Mouse (Mus musculus): ENCODE measurements around the gene Lrrc8a. TPM values are rescaled to one million over a fixed set of nuclear protein-coding genes. Genes with fewer than 3 reads are reported as not detected.
A peak's percentile ranks its signal among the peaks of the same experiment; 100 is the strongest.

The Lrrc8a gene
- polyA plus RNA-seq, 1 experiment from 2014 or later: 50.3 TPM

DNA sequence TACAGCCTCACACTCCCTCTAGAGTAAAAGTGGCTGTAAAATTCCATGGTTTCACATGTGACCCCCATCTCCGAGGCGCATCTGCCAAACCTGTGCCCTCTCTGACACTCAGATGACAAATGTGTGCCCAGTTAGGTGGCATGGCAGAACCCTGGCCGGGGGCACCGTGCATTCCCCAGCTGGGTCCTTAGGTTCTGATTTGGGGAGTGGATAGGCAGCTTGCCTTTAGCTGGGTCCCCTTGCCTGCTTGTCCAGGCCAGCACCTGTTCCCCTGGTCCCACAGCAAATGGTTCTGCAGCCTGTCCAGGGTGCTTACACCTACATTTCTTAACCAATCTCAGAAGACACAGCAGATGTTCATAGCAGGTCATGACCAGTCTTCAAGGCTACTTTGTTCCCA, 5.9 kb downstream of the Lrrc8a start:
- no peak overlapping the region for H3K4me2 ChIP-seq (ENCODE audit: low read depth, low read length)
- H3K4me1 ChIP-seq (ENCODE audit: control insufficient read depth, insufficient read depth, low read length): peaks cover 3% of the 10 kb centered on the region; the same call in 1 of the 2 replicates
- no peaks in the 10 kb centered on the region for H3K9me3 ChIP-seq (replicated peaks; ENCODE audit: control insufficient read depth, low read length)
- H3K36me3 ChIP-seq (replicated peaks; ENCODE audit: control insufficient read depth, insufficient read depth, low read depth, low read length): peaks cover 2% of the 10 kb centered on the region; the same call in 1 of the 2 replicates
- ATAC-seq (replicated peaks; ENCODE audit: insufficient number of reproducible peaks, low FRiP score, low TSS enrichment, low read depth) (no peak), DNase-seq (ENCODE audit: low spot score) (no peak)
- H3K4me3 ChIP-seq (ENCODE audit: low read depth, low read length): no peak overlapping the region
- no peaks in the 10 kb centered on the region for H3K27me3 ChIP-seq (ENCODE audit: control insufficient read depth, insufficient read depth, low read length)
- WGBS: 95% methylated on average over 4 of the region's 4 CpGs
- no peak overlapping the region for H3K9ac ChIP-seq (replicated peaks; ENCODE audit: low read length)
- no peak overlapping the region for H3K27ac ChIP-seq (replicated peaks; ENCODE audit: low read depth, low read length)

- H3K27ac ChIP-seq (replicated peaks; ENCODE audit: low read depth, low read length): 0 out of 2 replicates have a peak overlapping the region, but pooled peaks have one; percentile 28
- DNase-seq (ENCODE audit: low spot score): no peak
- H3K4me2 ChIP-seq (ENCODE audit: low read depth, low read length): no peak overlapping the region
- ATAC-seq (replicated peaks; ENCODE audit: insufficient number of reproducible peaks, low FRiP score, low TSS enrichment, low read depth): no peak
- no peak overlapping the region for H3K4me3 ChIP-seq (ENCODE audit: low read depth, low read length)
- H3K4me1 ChIP-seq (ENCODE audit: control insufficient read depth, insufficient read depth, low read length): no peaks in the 10 kb centered on the region
- H3K27me3 ChIP-seq (ENCODE audit: control insufficient read depth, insufficient read depth, low read length): no peaks in the 10 kb centered on the region
- H3K36me3 ChIP-seq (replicated peaks; ENCODE audit: control insufficient read depth, insufficient read depth, low read depth, low read length): peaks cover 2% of the 10 kb centered on the region; the same call in 1 of the 2 replicates
- H3K9me3 ChIP-seq (replicated peaks; ENCODE audit: control insufficient read depth, low read length): no peaks in the 10 kb centered on the region
- 61% methylated on average over 7 of the region's 7 CpGs for WGBS
- no peak overlapping the region for H3K9ac ChIP-seq (replicated peaks; ENCODE audit: low read length)
These were observed 7.2 kb downstream of the Lrrc8a start for GRCm38 (mm10) chr2:30244595-30245178.

DNA sequence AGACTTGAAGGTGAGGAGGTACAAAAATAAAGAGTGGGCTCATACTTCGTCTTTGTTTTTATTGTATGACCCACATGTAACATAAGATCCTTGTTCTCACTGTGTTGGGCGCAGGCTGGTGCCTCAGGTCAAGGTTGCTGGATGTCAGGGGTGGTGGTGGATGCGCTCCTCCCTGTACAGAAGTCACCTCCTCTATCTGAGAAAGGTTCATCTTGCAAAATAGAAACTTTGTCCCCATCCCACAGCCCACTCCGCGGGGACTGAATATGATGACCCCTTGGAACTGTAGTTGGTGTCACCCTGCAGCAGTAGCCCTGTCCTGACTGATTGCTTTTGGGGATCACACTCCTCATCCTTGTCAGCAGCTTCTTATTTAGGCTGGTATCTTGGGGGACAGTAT, 9.5 kb downstream of the Lrrc8a start:
- peaks cover 5% of the 10 kb centered on the region; the same call in 1 of the 2 replicates for H3K36me3 ChIP-seq (replicated peaks; ENCODE audit: control insufficient read depth, insufficient read depth, low read depth, low read length)
- H3K9me3 ChIP-seq (replicated peaks; ENCODE audit: control insufficient read depth, low read length): no peaks in the 10 kb centered on the region
- DNase-seq (ENCODE audit: low spot score) (no peak), ATAC-seq (replicated peaks; ENCODE audit: insufficient number of reproducible peaks, low FRiP score, low TSS enrichment, low read depth) (no peak)
- no peak overlapping the region for H3K9ac ChIP-seq (replicated peaks; ENCODE audit: low read length)
- H3K4me1 ChIP-seq (ENCODE audit: control insufficient read depth, insufficient read depth, low read length): no peaks in the 10 kb centered on the region
- no peak overlapping the region for H3K4me3 ChIP-seq (ENCODE audit: low read depth, low read length)
- 83% methylated on average over 5 of the region's 5 CpGs for WGBS
- no peak overlapping the region for H3K4me2 ChIP-seq (ENCODE audit: low read depth, low read length)
- H3K27ac ChIP-seq (replicated peaks; ENCODE audit: low read depth, low read length): no peak overlapping the region
- H3K27me3 ChIP-seq (ENCODE audit: control insufficient read depth, insufficient read depth, low read length): no peaks in the 10 kb centered on the region

GRCm38 (mm10) chr2:30247681-30248080, 10.2 kb downstream of the Lrrc8a start:
- Histone ChIP-seq H3K4me1 (ENCODE audit: control insufficient read depth, insufficient read depth, low read length) (no peaks in the 10 kb centered on the region), H3K27me3 (ENCODE audit: control insufficient read depth, insufficient read depth, low read length) (no peaks in the 10 kb centered on the region), H3K9ac (replicated peaks; ENCODE audit: low read length) (no peak overlapping the region), H3K9me3 (replicated peaks; ENCODE audit: control insufficient read depth, low read length) (no peaks in the 10 kb centered on the region), H3K36me3 (replicated peaks; ENCODE audit: control insufficient read depth, insufficient read depth, low read depth, low read length) (peaks cover 5% of the 10 kb centered on the region; the same call in 1 of the 2 replicates), H3K4me2 (ENCODE audit: low read depth, low read length) (no peak overlapping the region), H3K4me3 (ENCODE audit: low read depth, low read length) (no peak overlapping the region), H3K27ac (replicated peaks; ENCODE audit: low read depth, low read length) (no peak overlapping the region)
- 78% methylated on average over 4 of the region's 4 CpGs for WGBS
- ATAC-seq (replicated peaks; ENCODE audit: insufficient number of reproducible peaks, low FRiP score, low TSS enrichment, low read depth) (no peak), DNase-seq (ENCODE audit: low spot score) (no peak)

GRCm38 (mm10) chr2:30249182-30249581, 11.7 kb downstream of the Lrrc8a start:
- ATAC-seq (replicated peaks; ENCODE audit: insufficient number of reproducible peaks, low FRiP score, low TSS enrichment, low read depth) (no peak), DNase-seq (ENCODE audit: low spot score) (no peak)
- H3K4me1 ChIP-seq (ENCODE audit: control insufficient read depth, insufficient read depth, low read length): no peaks in the 10 kb centered on the region
- H3K4me3 ChIP-seq (ENCODE audit: low read depth, low read length): no peak overlapping the region
- peaks cover 3% of the 10 kb centered on the region; the same call in 1 of the 2 replicates for H3K36me3 ChIP-seq (replicated peaks; ENCODE audit: control insufficient read depth, insufficient read depth, low read depth, low read length)
- H3K27ac ChIP-seq (replicated peaks; ENCODE audit: low read depth, low read length): no peak overlapping the region
- H3K27me3 ChIP-seq (ENCODE audit: control insufficient read depth, insufficient read depth, low read length): no peaks in the 10 kb centered on the region
- no peaks in the 10 kb centered on the region for H3K9me3 ChIP-seq (replicated peaks; ENCODE audit: control insufficient read depth, low read length)
- 95% methylated on average over 3 of the region's 3 CpGs for WGBS
- no peak overlapping the region for H3K9ac ChIP-seq (replicated peaks; ENCODE audit: low read length)
- no peak overlapping the region for H3K4me2 ChIP-seq (ENCODE audit: low read depth, low read length)

- Histone ChIP-seq H3K9me3 (replicated peaks; ENCODE audit: control insufficient read depth, low read length) (no peaks in the 10 kb centered on the region), H3K9ac (replicated peaks; ENCODE audit: low read length) (no peak overlapping the region), H3K27me3 (ENCODE audit: control insufficient read depth, insufficient read depth, low read length) (no peaks in the 10 kb centered on the region), H3K27ac (replicated peaks; ENCODE audit: low read depth, low read length) (no peak overlapping the region), H3K36me3 (replicated peaks; ENCODE audit: control insufficient read depth, insufficient read depth, low read depth, low read length) (peaks cover 3% of the 10 kb centered on the region; the same call in 1 of the 2 replicates), H3K4me2 (ENCODE audit: low read depth, low read length) (no peak overlapping the region), H3K4me3 (ENCODE audit: low read depth, low read length) (no peak overlapping the region), H3K4me1 (ENCODE audit: control insufficient read depth, insufficient read depth, low read length) (no peaks in the 10 kb centered on the region)
- DNase-seq (ENCODE audit: low spot score) (no peak), ATAC-seq (replicated peaks; ENCODE audit: insufficient number of reproducible peaks, low FRiP score, low TSS enrichment, low read depth) (no peak)
- 87% methylated on average over 10 of the region's 10 CpGs for WGBS
These were observed 12.9 kb downstream of the Lrrc8a start for GRCm38 (mm10) chr2:30250166-30251128.

DNA sequence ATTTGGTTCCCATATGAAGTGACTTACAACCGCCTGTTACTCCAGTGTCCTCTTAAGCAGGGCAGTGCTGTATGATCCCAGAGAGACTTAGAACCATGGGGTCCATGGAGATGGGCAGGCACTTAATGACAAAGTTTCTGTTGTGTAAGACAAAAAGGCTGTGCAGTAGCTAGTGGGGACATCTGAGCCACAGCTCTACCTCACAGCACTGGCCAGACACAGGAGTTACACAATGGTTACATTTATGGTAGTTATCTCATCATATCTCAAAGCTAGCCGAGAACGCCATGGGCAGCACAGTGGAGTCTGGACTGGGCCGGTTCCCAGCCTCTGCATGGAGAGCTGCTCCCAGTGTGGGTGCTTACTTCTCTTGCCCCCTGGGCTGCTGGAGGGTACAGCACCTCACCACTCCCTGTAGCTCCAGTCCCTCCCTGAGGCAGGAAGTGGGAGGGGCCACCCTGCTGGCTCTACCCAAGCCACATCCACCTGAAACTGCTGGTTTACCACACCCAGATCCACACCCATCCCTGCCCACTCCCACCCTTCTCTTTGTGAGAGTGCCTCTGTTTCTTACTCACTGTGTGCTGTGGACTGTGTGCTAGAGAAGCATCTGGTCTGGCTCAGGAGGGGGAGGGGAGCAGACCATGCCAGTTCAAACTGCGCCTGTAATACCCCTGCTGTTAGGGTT, 14.0 kb downstream of the Lrrc8a start:
- ATAC-seq (replicated peaks; ENCODE audit: insufficient number of reproducible peaks, low FRiP score, low TSS enrichment, low read depth) (0 out of 2 replicates have a peak, but pooled peaks have one; percentile 25), DNase-seq (ENCODE audit: low spot score) (no peak)
- no peaks in the 10 kb centered on the region for H3K4me1 ChIP-seq (ENCODE audit: control insufficient read depth, insufficient read depth, low read length)
- peaks cover 6% of the 10 kb centered on the region for H3K36me3 ChIP-seq (replicated peaks; ENCODE audit: control insufficient read depth, insufficient read depth, low read depth, low read length)
- no peak overlapping the region for H3K4me3 ChIP-seq (ENCODE audit: low read depth, low read length)
- H3K9ac ChIP-seq (replicated peaks; ENCODE audit: low read length): no peak overlapping the region
- no peaks in the 10 kb centered on the region for H3K9me3 ChIP-seq (replicated peaks; ENCODE audit: control insufficient read depth, low read length)
- WGBS: 81% methylated on average over 5 of the region's 5 CpGs
- no peak overlapping the region for H3K27ac ChIP-seq (replicated peaks; ENCODE audit: low read depth, low read length)
- H3K27me3 ChIP-seq (ENCODE audit: control insufficient read depth, insufficient read depth, low read length): no peaks in the 10 kb centered on the region
- no peak overlapping the region for H3K4me2 ChIP-seq (ENCODE audit: low read depth, low read length)
